Mouse (Mus musculus) heart, adult 2 months (tissue): ENCODE measurements around the gene Cel. TPM values are rescaled to one million over a fixed set of nuclear protein-coding genes. Genes with fewer than 3 reads are reported as not detected.

Experiments used
- DNase-seq, 2 experiments: peaks; one replicate each; pipeline ENCODE4 v3.0.0; 2021
- H3K27ac ChIP-seq: fragments of 200-600 bp; 2 replicates; pipeline ENCODE4 v1.8.1; 2022
- H3K27me3 ChIP-seq: fragments of 200-500 bp; 2 replicates; pipeline ENCODE4 v1.6.1; 2012; ENCODE audit warnings: mild to moderate bottlenecking, low read length, inconsistent platforms, mixed read lengths; ENCODE audit not compliant: control insufficient read depth, insufficient read depth
- H3K36me3 ChIP-seq: fragments of 200-500 bp; 2 replicates; pipeline ENCODE4 v1.6.1; 2012; ENCODE audit warnings: low read length, inconsistent platforms; ENCODE audit not compliant: control insufficient read depth, insufficient read depth
- H3K4me1 ChIP-seq: fragments of 200-500 bp; 2 replicates; pipeline ENCODE4 v1.6.1; 2011; ENCODE audit warnings: low read length; ENCODE audit not compliant: control insufficient read depth, insufficient read depth
- H3K4me3 ChIP-seq: fragments of 200-600 bp; 2 replicates; pipeline ENCODE4 v1.8.1; 2022
- H3K79me2 ChIP-seq: fragments of 200-500 bp; replicated peaks from 2 replicates; pipeline ENCODE4 v1.6.1; 2012; ENCODE audit warnings: mild to moderate bottlenecking, inconsistent platforms, low read length, moderate library complexity, mixed read lengths; ENCODE audit not compliant: control insufficient read depth, insufficient read depth
- H3K9ac ChIP-seq: fragments of 200-500 bp; 2 replicates; pipeline ENCODE4 v1.6.1; 2012; ENCODE audit warnings: low read depth, mild to moderate bottlenecking, control low read depth, inconsistent platforms, low read length, mixed read lengths
- CTCF ChIP-seq: fragments of 200-600 bp; IDR thresholded peaks from 2 replicates; pipeline ENCODE4 v1.8.1; 2022; ENCODE audit warnings: antibody characterized with exemption, mild to moderate bottlenecking, moderate library complexity
- EP300 ChIP-seq: fragments of 200-500 bp; IDR thresholded peaks from 2 replicates; pipeline ENCODE4 v1.6.1; 2011; ENCODE audit warnings: low read depth, low read length, control low read depth; ENCODE audit not compliant: insufficient read depth
- POLR2A ChIP-seq: fragments of 200-500 bp; IDR thresholded peaks from 2 replicates; pipeline ENCODE4 v1.6.1; 2011; ENCODE audit warnings: mild to moderate bottlenecking, low read depth, low read length, control low read depth; ENCODE audit not compliant: insufficient read depth
- WGBS: fragments of 180-500 bp; shearing (Covaris S2); methylation state at CpG from one replicate; pipeline ENCODE4 v1.1.7; 2018; 5-methylcytosine and 5-hydroxymethylcytosine counted together
- intact Hi-C: fragments of 180-260 bp; cut with DNase I; formaldehyde crosslinking; loops from one replicate; pipeline ENCODE4 v1.15.1; 2025
- polyA plus RNA-seq: library from polyadenylated mRNA; depleted of rRNA; stranded (reverse); fragments of >200 nt; gene quantifications from 2 replicates; pipeline ENCODE4 v1.2.3, GENCODE M21; 2012
- total RNA-seq, 2 experiments: library from RNA; stranded (reverse); gene quantifications; 2 replicates each; pipeline ENCODE4 v1.2.3; 2021

Cel gene
- total and polyA plus RNA-seq, 3 experiments, result not detected

- H3K36me3 ChIP-seq, result no peaks in the 10 kb centered on the region
- H3K4me1 ChIP-seq, result no peaks in the 10 kb centered on the region
- no peak overlapping the region for H3K9ac ChIP-seq
- H3K27me3 ChIP-seq, result no peaks in the 10 kb centered on the region
- intact Hi-C loops, result no loop called here
- DNase-seq, result no peak
- WGBS, result 49% methylated on average over 12 of the region's 12 CpGs
- TF ChIP-seq EP300 (no peak), POLR2A (no peak), CTCF (no peak)
- H3K27ac ChIP-seq, result no peak overlapping the region
- H3K4me3 ChIP-seq, result no peak overlapping the region
- no peaks in the 10 kb centered on the region for H3K79me2 ChIP-seq
Observed at GRCm38 (mm10) chr2:28598692-28599568, 35.7 kb upstream of the Cel start.

DNA sequence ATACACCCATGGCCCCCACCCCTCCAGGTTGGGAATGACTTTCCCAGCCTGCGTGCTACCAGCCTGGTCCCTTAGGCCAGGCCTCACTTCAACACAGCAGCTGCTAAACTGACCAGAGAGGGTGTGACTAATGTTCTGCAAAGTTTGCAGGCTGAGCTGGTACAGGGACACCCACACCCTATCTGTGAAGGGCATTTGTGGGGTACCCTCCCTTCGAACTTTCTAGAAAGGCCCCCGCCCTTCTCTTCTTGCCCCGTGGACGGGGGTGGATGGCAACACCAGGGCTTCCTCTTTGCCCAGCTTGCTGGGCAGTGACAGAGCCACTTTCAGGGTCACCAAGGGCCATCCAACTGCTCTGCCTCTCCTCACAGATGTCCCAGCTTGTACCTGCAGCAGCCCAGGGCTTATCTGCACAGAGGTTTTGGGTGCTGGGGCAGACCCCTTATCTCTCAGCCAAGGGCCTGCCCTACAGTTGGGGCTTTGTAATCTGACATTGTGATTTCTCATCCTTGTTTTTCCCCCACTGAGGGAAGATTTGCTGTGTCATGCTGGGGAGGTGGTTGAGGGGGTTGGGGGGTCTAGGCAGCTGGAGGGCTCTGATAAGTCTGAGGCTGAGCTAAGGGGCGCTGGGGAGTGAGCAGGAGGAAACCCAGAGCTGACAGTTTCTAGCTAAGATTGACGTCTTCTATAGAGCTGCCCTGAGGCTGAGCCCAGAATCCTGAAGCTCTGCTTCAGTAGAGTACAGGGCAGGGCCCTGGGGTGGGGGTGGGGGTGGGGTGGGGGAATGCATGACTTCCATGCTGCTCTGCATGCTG is 34.7 kb upstream of the Cel start:
- Histone ChIP-seq H3K79me2 (no peaks in the 10 kb centered on the region), H3K27ac (no peak overlapping the region), H3K4me1 (no peaks in the 10 kb centered on the region), H3K4me3 (no peak overlapping the region), H3K9ac (no peak overlapping the region), H3K36me3 (no peaks in the 10 kb centered on the region), H3K27me3 (no peaks in the 10 kb centered on the region; the same call in 1 of the 2 replicates)
- no peak for DNase-seq
- intact Hi-C loops, result no loop called here
- TF ChIP-seq EP300 (no peak), CTCF (no peak), POLR2A (no peak)
- WGBS, result 74% methylated on average over 7 of the region's 7 CpGs

DNA sequence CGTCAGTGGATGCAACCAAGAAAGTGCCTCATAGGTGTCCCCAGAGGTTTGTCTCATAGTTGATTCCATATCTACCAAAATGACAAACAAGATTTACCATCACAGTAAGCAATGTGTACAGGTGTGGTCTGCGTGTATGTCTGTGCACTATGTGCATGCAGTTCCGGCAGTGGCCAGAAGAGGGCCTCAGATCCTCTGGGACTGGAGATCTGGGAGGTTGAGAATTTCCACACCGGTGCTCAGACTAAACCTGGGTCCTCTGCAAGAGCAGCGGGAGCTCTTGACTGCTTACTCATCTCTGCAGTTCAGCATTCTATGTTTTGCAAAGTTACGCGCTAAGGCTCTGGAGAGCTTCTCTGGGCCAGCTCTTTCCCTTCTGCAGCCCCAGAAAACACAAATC is 33.8 kb upstream of the Cel start:
- Histone ChIP-seq H3K36me3 (no peaks in the 10 kb centered on the region), H3K4me3 (no peak overlapping the region), H3K4me1 (no peaks in the 10 kb centered on the region), H3K79me2 (no peaks in the 10 kb centered on the region), H3K27me3 (no peaks in the 10 kb centered on the region; the same call in 1 of the 2 replicates), H3K9ac (no peak overlapping the region), H3K27ac (no peak overlapping the region)
- 92% methylated on average over 7 of the region's 7 CpGs for WGBS
- no peak for TF ChIP-seq EP300
- no peak for TF ChIP-seq POLR2A
- TF ChIP-seq CTCF, result peak; percentile 17; the same call in 1 of the 2 replicates
- intact Hi-C loops, result no loop called here
- DNase-seq, result no peak

DNA sequence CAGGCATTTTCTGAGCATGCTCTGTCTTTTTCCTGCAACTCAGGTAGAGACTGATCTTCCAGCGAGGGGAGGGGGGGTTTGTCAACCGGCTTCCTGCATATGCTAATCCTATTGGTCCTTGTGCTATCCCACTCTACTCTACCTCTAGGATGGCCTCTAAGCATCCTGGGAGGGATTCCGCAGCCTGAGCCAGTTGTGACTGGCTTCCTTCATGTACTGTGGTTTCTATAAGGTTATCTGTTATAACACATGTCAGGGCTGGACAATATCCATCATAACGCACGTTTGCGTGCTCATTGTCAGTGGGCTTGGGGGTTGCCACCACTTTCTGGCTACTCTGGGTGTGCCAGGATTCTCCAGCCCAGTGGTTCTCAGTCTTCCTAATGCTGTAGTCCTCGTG is 32.8 kb upstream of the Cel start:
- no peak for TF ChIP-seq CTCF
- no peak for TF ChIP-seq EP300
- no peak for TF ChIP-seq POLR2A
- intact Hi-C loops, result no loop called here
- Histone ChIP-seq H3K36me3 (no peaks in the 10 kb centered on the region), H3K79me2 (no peaks in the 10 kb centered on the region), H3K9ac (no peak overlapping the region), H3K4me3 (no peak overlapping the region), H3K4me1 (no peaks in the 10 kb centered on the region), H3K27me3 (no peaks in the 10 kb centered on the region; the same call in 1 of the 2 replicates), H3K27ac (no peak overlapping the region)
- 77% methylated on average over 7 of the region's 7 CpGs for WGBS
- DNase-seq, result no peak

GRCm38 (mm10) chr2:28592809-28593208 is 29.6 kb upstream of the Cel start:
- TF ChIP-seq CTCF (peak; percentile 89), POLR2A (no peak), EP300 (0 out of 2 replicates have a peak, but pooled peaks have one; percentile 26)
- intact Hi-C loops, result loop anchor here (1.0 kb wide), 1 partner anchor 29 kb away; no protein-coding TSS in a partner anchor
- 6% methylated on average over 15 of the region's 15 CpGs for WGBS
- DNase-seq, result peak; percentile 56
- no peaks in the 10 kb centered on the region for H3K4me1 ChIP-seq
- no peak overlapping the region for H3K4me3 ChIP-seq
- H3K79me2 ChIP-seq, result no peaks in the 10 kb centered on the region
- H3K27me3 ChIP-seq, result no peaks in the 10 kb centered on the region; the same call in 1 of the 2 replicates
- no peaks in the 10 kb centered on the region for H3K36me3 ChIP-seq
- H3K27ac ChIP-seq, result no peak overlapping the region
- H3K9ac ChIP-seq, result no peak overlapping the region
